Mouse (Mus musculus) E14TG2a.4 (cell line): ENCODE data around the gene Gmeb1.

ENCODE experiments used
- CTCF ChIP-seq: conservative IDR thresholded peaks from 2 replicates; pipeline ENCODE4 v1.5.1; 2014; ENCODE audit warnings: low read length
- POU5F1 ChIP-seq: IDR thresholded peaks from 2 replicates; pipeline ENCODE4 v1.6.1; 2014; ENCODE audit warnings: low read length, borderline replicate concordance

DNA sequence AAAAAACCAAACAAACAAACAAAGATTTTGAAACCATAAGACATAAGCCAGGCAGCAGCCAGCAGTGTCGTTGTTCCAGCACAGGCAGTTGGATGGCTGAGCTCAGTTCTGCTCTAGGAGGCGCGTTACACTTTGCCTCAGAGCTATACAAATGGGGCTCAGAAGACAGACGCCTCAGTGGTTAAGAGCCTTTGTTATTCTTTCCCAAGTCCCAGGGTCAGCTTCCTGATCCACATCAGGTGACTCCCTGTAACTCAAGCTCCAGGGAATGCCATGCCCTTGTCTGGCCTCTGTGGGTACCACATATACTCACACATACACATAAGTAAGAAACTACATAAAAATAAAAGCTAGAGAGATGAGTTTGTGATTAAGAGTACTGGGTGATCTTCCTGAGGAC, 29.7 kb upstream of the Gmeb1 start:
- TF ChIP-seq CTCF = no peak
- TF ChIP-seq POU5F1 = no peak
